Mouse (Mus musculus): Measurements from ENCODE around the gene Cers3. TPM values are rescaled to one million over a fixed set of nuclear protein-coding genes. Genes with fewer than 3 reads are reported as not detected.

Cers3 gene
- total and polyA plus RNA-seq, 3 experiments: 0.04 TPM; not detected in 2

- Histone ChIP-seq H3K4me1 (ENCODE audit: control insufficient read depth in 1 of 2, insufficient read depth in 2 of 2, low read length in 2 of 2) (no peaks in the 10 kb centered on the region), H3K9ac (ENCODE audit: control insufficient read depth, low read depth, low read length, poor library complexity, severe bottlenecking) (no peak overlapping the region), H3K79me2 (ENCODE audit: control insufficient read depth, insufficient read depth, low read length, poor library complexity) (no peaks in the 10 kb centered on the region), H3K27ac (ENCODE audit: control insufficient read depth, low read depth, low read length) (no peak overlapping the region), H3K9me3 (replicated peaks; ENCODE audit: insufficient read depth, low read length) (no peaks in the 10 kb centered on the region), H3K36me3 (ENCODE audit: control insufficient read depth in 1 of 2, insufficient read depth in 2 of 2, low read length in 2 of 2) (no peaks in the 10 kb centered on the region), H3K4me3 (ENCODE audit: control insufficient read depth in 1 of 2, insufficient read depth in 1 of 2, low read depth in 2 of 2, low read length in 2 of 2) (no peak overlapping the region), H3K27me3 (ENCODE audit: control insufficient read depth in 1 of 2, insufficient read depth in 2 of 2, low read length in 2 of 2) (no peaks in the 10 kb centered on the region; a peak in 1 of 4 replicates)
- no peak for DNase-seq (ENCODE audit: low read depth, low spot score)
- TF ChIP-seq MEF2A (IDR thresholded peaks at IDR 0.05; ENCODE audit: extremely low read depth, insufficient replicate concordance, low read depth, low read length, poor library complexity, severe bottlenecking) (no peak), POLR2AphosphoS2 (IDR thresholded peaks at IDR 0.05; ENCODE audit: low read length) (no peak), HCFC1 (IDR thresholded peaks at IDR 0.05; ENCODE audit: low read depth, low read length) (no peak), ZMIZ1 (IDR thresholded peaks at IDR 0.05; ENCODE audit: low read depth, low read length) (no peak), E2F4 (IDR thresholded peaks at IDR 0.05; ENCODE audit: borderline replicate concordance, low read depth, low read length) (no peak), POLR2AphosphoS5 (IDR thresholded peaks at IDR 0.05; ENCODE audit: borderline replicate concordance, low read depth, low read length) (no peak), NRF1 (IDR thresholded peaks at IDR 0.05; ENCODE audit: insufficient read depth, low read depth, low read length, poor library complexity, severe bottlenecking) (no peak), RAD21 (IDR thresholded peaks at IDR 0.05; ENCODE audit: low read depth, low read length) (no peak), CTCF (IDR thresholded peaks at IDR 0.05 in 2 of 3, conservative IDR thresholded peaks at IDR 0.05 in 1 of 3; ENCODE audit: control insufficient read depth in 1 of 3, insufficient read depth in 1 of 3, low read depth in 2 of 3, low read length in 3 of 3, poor library complexity in 1 of 3, severe bottlenecking in 1 of 3) (no peak)
Observed at GRCm38 (mm10) chr7:66796909-66797308, 53.6 kb downstream of the Cers3 start.

GRCm38 (mm10) chr7:66797345-66797744, 54.0 kb downstream of the Cers3 start:
- DNase-seq (ENCODE audit: low read depth, low spot score): no peak
- Histone ChIP-seq H3K27me3 (ENCODE audit: control insufficient read depth in 1 of 2, insufficient read depth in 2 of 2, low read length in 2 of 2) (no peaks in the 10 kb centered on the region; a peak in 1 of 4 replicates), H3K9ac (ENCODE audit: control insufficient read depth, low read depth, low read length, poor library complexity, severe bottlenecking) (no peak overlapping the region), H3K4me3 (ENCODE audit: control insufficient read depth in 1 of 2, insufficient read depth in 1 of 2, low read depth in 2 of 2, low read length in 2 of 2) (no peak overlapping the region), H3K36me3 (ENCODE audit: control insufficient read depth in 1 of 2, insufficient read depth in 2 of 2, low read length in 2 of 2) (no peaks in the 10 kb centered on the region), H3K27ac (ENCODE audit: control insufficient read depth, low read depth, low read length) (no peak overlapping the region), H3K79me2 (ENCODE audit: control insufficient read depth, insufficient read depth, low read length, poor library complexity) (no peaks in the 10 kb centered on the region), H3K4me1 (ENCODE audit: control insufficient read depth in 1 of 2, insufficient read depth in 2 of 2, low read length in 2 of 2) (no peaks in the 10 kb centered on the region), H3K9me3 (replicated peaks; ENCODE audit: insufficient read depth, low read length) (no peaks in the 10 kb centered on the region)
- TF ChIP-seq ZMIZ1 (IDR thresholded peaks at IDR 0.05; ENCODE audit: low read depth, low read length) (no peak), POLR2AphosphoS2 (IDR thresholded peaks at IDR 0.05; ENCODE audit: low read length) (no peak)

- DNase-seq (ENCODE audit: low read depth, low spot score): no peak
- Histone ChIP-seq H3K36me3 (ENCODE audit: control insufficient read depth in 1 of 2, insufficient read depth in 2 of 2, low read length in 2 of 2) (no peaks in the 10 kb centered on the region), H3K9ac (ENCODE audit: control insufficient read depth, low read depth, low read length, poor library complexity, severe bottlenecking) (no peak overlapping the region), H3K79me2 (ENCODE audit: control insufficient read depth, insufficient read depth, low read length, poor library complexity) (no peaks in the 10 kb centered on the region), H3K4me1 (ENCODE audit: control insufficient read depth in 1 of 2, insufficient read depth in 2 of 2, low read length in 2 of 2) (no peaks in the 10 kb centered on the region), H3K27me3 (ENCODE audit: control insufficient read depth in 1 of 2, insufficient read depth in 2 of 2, low read length in 2 of 2) (no peaks in the 10 kb centered on the region; a peak in 1 of 4 replicates), H3K9me3 (replicated peaks; ENCODE audit: insufficient read depth, low read length) (no peaks in the 10 kb centered on the region), H3K27ac (ENCODE audit: control insufficient read depth, low read depth, low read length) (no peak overlapping the region), H3K4me3 (ENCODE audit: control insufficient read depth in 1 of 2, insufficient read depth in 1 of 2, low read depth in 2 of 2, low read length in 2 of 2) (no peak overlapping the region)
- TF ChIP-seq SMC3 (IDR thresholded peaks at IDR 0.05; ENCODE audit: low read depth, low read length) (no peak), MYC (IDR thresholded peaks at IDR 0.05; ENCODE audit: low read depth, low read length) (no peak), ZNF384 (IDR thresholded peaks at IDR 0.05; ENCODE audit: low read depth, low read length) (no peak), POLR2AphosphoS5 (IDR thresholded peaks at IDR 0.05; ENCODE audit: borderline replicate concordance, low read depth, low read length) (no peak)
Observed at GRCm38 (mm10) chr7:66798826-66799225, 55.5 kb downstream of the Cers3 start.

All from MEL (cell line).